Mouse (Mus musculus) T-cell, adult 2 months (primary cell): ENCODE data around the gene Nav3.

ENCODE experiments used
- DNase-seq: peaks from one replicate; pipeline ENCODE4 v3.0.0; 2022; ENCODE audit warnings: low spot score

Gene Nav3

GRCm38 (mm10) chr10:109907206-109907605 lies 548.8 kb downstream of the Nav3 start:
- DNase-seq, result no peak

GRCm38 (mm10) chr10:109906413-109906785 lies 549.6 kb downstream of the Nav3 start:
- DNase-seq, result no peak

- no peak for DNase-seq
Measured at GRCm38 (mm10) chr10:109905649-109906412, 550.2 kb downstream of the Nav3 start.

- no peak for DNase-seq
Measured at GRCm38 (mm10) chr10:109904841-109905240, 551.2 kb downstream of the Nav3 start.

GRCm38 (mm10) chr10:109903701-109904555 lies 552.1 kb downstream of the Nav3 start:
- DNase-seq, result no peak

- no peak for DNase-seq
Measured at GRCm38 (mm10) chr10:109903241-109903640, 552.8 kb downstream of the Nav3 start.

- no peak for DNase-seq
Measured at GRCm38 (mm10) chr10:109889171-109889475, 566.9 kb downstream of the Nav3 start.

GRCm38 (mm10) chr10:109888355-109889170 lies 567.4 kb downstream of the Nav3 start:
- DNase-seq, result no peak

GRCm38 (mm10) chr10:109887160-109887559 lies 568.8 kb downstream of the Nav3 start:
- no peak for DNase-seq

- DNase-seq, result no peak
Measured at GRCm38 (mm10) chr10:109876107-109876506, 579.9 kb downstream of the Nav3 start.

- no peak for DNase-seq
Measured at GRCm38 (mm10) chr10:109875312-109875830, 580.6 kb downstream of the Nav3 start.

- DNase-seq, result no peak
Measured at GRCm38 (mm10) chr10:109874652-109875311, 581.2 kb downstream of the Nav3 start.

GRCm38 (mm10) chr10:109866063-109866462 lies 589.9 kb downstream of the Nav3 start:
- DNase-seq, result no peak

GRCm38 (mm10) chr10:109865391-109865790 lies 590.6 kb downstream of the Nav3 start:
- no peak for DNase-seq

- DNase-seq, result no peak
Measured at GRCm38 (mm10) chr10:109864708-109865107, 591.3 kb downstream of the Nav3 start.

- DNase-seq, result no peak
Measured at GRCm38 (mm10) chr10:109861275-109861674, 594.7 kb downstream of the Nav3 start.

- no peak for DNase-seq
Measured at GRCm38 (mm10) chr10:109858568-109858967, 597.4 kb downstream of the Nav3 start.

- DNase-seq, result no peak
Measured at GRCm38 (mm10) chr10:109852392-109852791, 603.6 kb downstream of the Nav3 start.

GRCm38 (mm10) chr10:109847631-109848030 lies 608.4 kb downstream of the Nav3 start:
- no peak for DNase-seq

- DNase-seq, result no peak
Measured at GRCm38 (mm10) chr10:109843661-109844060, 612.3 kb downstream of the Nav3 start.

- no peak for DNase-seq
Measured at GRCm38 (mm10) chr10:109832768-109833291, 623.2 kb downstream of the Nav3 start.
